Mouse (Mus musculus) embryonic facial prominence, embryonic 10.5 days (tissue): ENCODE measurements around the gene Cd7. TPM values are rescaled to one million over a fixed set of nuclear protein-coding genes. Genes with fewer than 3 reads are reported as not detected.

ENCODE experiments used
- DNase-seq: peaks from one replicate; pipeline ENCODE4 v3.0.0-alpha.2; 2017; ENCODE audit warnings: low spot score
- H3K27ac ChIP-seq: fragments of 300-500 bp; sonication (generic); replicated peaks from 2 replicates; pipeline ENCODE4 v1.5.1; 2016; ENCODE audit warnings: mild to moderate bottlenecking
- H3K27me3 ChIP-seq: fragments of 300-500 bp; sonication (generic); replicated peaks from 2 replicates; pipeline ENCODE4 v1.6.1; 2016; ENCODE audit warnings: low read depth, mild to moderate bottlenecking; ENCODE audit not compliant: poor library complexity, severe bottlenecking
- H3K36me3 ChIP-seq: fragments of 300-500 bp; sonication (generic); replicated peaks from 2 replicates; pipeline ENCODE4 v1.6.1; 2016; ENCODE audit warnings: mild to moderate bottlenecking, moderate library complexity
- H3K4me1 ChIP-seq: fragments of 300-500 bp; sonication (generic); 2 replicates; pipeline ENCODE4 v1.6.1; 2016
- H3K4me3 ChIP-seq: fragments of 300-500 bp; sonication (generic); 2 replicates; pipeline ENCODE4 v1.5.1; 2016; ENCODE audit warnings: mild to moderate bottlenecking, moderate library complexity
- H3K9me3 ChIP-seq: fragments of 300-500 bp; sonication (generic); 2 replicates; pipeline ENCODE4 v1.6.1; 2016; ENCODE audit warnings: mild to moderate bottlenecking
- WGBS: fragments of 180-500 bp; shearing (Covaris S2); methylation state at CpG from one replicate; pipeline ENCODE4 v1.1.7; 2016; 5-methylcytosine and 5-hydroxymethylcytosine counted together
- polyA plus RNA-seq: library from polyadenylated mRNA; unstranded; fragments of >200 nt; fragmentation: Nextera tagmentation; extraction: Ambion mirVana; gene quantifications from 2 replicates; pipeline ENCODE4 v1.2.1, GENCODE M21; 2016

Gene Cd7
- polyA plus RNA-seq, 1 experiment from 2014 or later: not detected

DNA sequence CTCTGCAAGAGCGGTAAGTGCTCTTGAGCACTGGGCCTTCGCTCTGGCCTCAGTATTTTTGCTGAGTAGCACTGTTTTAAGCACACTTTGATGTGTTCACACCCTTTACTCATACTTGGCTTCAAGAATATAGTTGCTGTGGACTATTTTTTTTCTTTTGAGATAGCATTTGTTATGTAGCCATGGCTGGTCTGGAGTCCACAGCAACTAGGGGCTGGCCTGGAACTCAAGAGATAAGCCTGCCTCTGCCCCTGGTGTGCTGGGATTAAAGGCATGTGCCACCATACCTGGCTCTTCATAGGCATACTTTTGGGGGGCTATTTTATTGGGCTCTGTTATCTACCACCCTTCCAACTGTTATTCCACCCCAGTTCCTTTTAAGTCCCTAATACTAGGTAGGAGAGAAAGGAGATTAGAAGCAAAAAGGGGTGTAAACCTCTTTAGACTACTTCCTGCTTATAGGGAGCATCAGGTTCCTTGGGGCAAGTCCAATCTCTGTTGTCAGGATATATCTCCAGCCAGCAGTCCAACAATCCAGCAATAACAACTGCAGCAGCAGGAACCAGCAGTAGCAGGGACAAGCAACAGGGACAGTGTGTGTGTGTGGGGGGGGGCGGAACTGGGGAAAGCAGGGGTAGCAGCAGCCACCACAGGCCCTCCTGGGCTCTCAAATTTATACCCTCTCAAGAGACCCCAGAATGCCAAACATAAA is 29.0 kb downstream of the Cd7 start:
- no peak for DNase-seq
- H3K27me3 ChIP-seq: no peaks in the 10 kb centered on the region
- H3K27ac ChIP-seq: no peak overlapping the region
- no peaks in the 10 kb centered on the region for H3K36me3 ChIP-seq
- H3K4me1 ChIP-seq: peaks cover 3% of the 10 kb centered on the region; the same call in 1 of the 2 replicates
- no peak overlapping the region for H3K4me3 ChIP-seq
- H3K9me3 ChIP-seq: no peaks in the 10 kb centered on the region
- 97% methylated on average over 3 of the region's 3 CpGs for WGBS

DNA sequence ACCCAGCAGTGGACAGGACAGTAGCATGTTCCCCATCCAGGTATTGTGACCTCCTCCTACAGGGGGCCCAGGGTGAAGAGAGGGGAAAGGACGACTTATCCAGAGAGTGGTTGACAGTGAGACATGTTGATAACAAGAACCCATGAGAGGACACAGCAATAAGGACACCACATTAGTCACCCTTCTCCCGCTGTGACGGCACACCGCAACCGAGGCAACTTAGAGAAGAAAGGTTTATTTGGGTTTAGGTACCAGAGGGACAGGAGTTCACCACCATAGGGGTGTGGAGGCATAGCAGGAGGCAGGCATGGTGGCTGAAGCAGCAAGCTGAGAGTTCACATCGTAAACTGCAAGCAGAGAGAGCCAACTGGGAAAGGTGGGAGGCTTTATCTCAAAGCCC is 33.0 kb downstream of the Cd7 start:
- DNase-seq: no peak
- H3K9me3 ChIP-seq: no peaks in the 10 kb centered on the region
- H3K27me3 ChIP-seq: no peaks in the 10 kb centered on the region
- H3K27ac ChIP-seq: no peak overlapping the region
- H3K4me1 ChIP-seq: peaks cover 5% of the 10 kb centered on the region; the same call in 1 of the 2 replicates
- no peak overlapping the region for H3K4me3 ChIP-seq
- WGBS: 82% methylated on average over 6 of the region's 6 CpGs
- no peaks in the 10 kb centered on the region for H3K36me3 ChIP-seq

DNA sequence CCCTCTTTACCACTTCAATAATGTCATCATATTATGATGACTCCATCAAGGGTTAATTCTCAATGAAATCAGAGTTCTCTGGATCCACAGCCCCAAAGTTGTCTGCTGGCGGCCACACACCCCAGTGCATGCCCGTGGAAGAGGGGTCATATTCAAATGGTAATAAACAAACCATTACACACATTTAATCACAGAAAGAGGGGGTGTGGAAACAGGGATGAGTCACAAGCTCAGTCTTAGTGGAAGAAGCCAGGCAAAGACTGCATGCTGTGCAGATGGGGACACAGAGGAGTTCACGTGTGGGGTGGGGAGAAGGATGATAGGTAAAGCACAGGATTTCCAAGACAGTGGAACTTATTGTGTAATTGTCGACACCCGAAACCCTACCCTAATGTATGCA is 34.9 kb downstream of the Cd7 start:
- WGBS: 71% methylated on average over 5 of the region's 5 CpGs
- Histone ChIP-seq H3K27me3 (no peaks in the 10 kb centered on the region), H3K36me3 (peaks cover 2% of the 10 kb centered on the region; the same call in 1 of the 2 replicates), H3K4me3 (no peak overlapping the region), H3K9me3 (no peaks in the 10 kb centered on the region), H3K27ac (no peak overlapping the region), H3K4me1 (peaks cover 5% of the 10 kb centered on the region; the same call in 1 of the 2 replicates)
- no peak for DNase-seq

DNA sequence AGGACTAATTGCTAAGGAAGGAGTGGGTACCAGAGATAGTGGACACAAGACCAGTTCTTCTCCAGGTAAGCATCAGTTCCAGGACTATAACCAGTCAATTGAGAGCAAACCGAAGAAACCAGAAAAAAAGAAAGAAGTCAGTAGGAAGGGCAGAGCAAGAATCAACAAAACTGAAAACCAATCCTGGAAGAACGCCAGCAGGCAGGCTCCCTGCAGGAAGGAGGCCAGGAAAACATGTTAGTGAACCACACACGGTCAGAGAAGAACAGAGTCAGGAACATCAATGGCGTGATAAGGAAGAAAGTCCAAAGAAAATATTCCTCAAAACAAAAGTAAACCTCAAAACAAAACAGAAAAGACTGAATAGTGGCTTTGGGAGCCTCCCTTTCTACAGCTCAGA is 37.3 kb downstream of the Cd7 start:
- H3K4me1 ChIP-seq: peaks cover 5% of the 10 kb centered on the region; the same call in 1 of the 2 replicates
- H3K9me3 ChIP-seq: no peaks in the 10 kb centered on the region
- no peak overlapping the region for H3K4me3 ChIP-seq
- 80% methylated on average over 4 of the region's 4 CpGs for WGBS
- H3K27ac ChIP-seq: no peak overlapping the region
- DNase-seq: no peak
- peaks cover 7% of the 10 kb centered on the region for H3K36me3 ChIP-seq
- H3K27me3 ChIP-seq: no peaks in the 10 kb centered on the region

DNA sequence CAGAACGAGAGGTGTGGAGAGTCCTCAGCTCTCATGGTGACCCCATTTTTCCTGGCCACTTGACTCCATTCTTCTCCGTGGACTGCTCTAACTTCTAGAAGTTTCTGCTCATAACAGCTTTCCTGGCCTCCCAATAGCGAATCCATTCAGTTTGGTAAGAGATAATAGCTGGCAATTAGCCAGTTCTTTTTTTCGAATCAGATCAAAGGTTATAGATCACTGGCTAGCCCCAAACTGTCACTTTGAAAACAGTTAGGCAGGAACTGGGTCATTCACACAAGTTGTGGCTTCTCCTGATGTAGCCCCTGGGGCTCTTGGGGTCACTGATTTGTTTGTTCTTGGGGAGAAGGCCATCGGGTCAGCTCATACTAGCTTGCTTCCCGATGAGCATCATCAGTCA is 44.5 kb downstream of the Cd7 start:
- Histone ChIP-seq H3K36me3 (peaks cover 14% of the 10 kb centered on the region), H3K9me3 (no peaks in the 10 kb centered on the region), H3K27ac (no peak overlapping the region), H3K27me3 (no peaks in the 10 kb centered on the region), H3K4me3 (no peak overlapping the region), H3K4me1 (peaks cover 22% of the 10 kb centered on the region)
- whole genome bisulfite sequencing: 80% methylated on average over 6 of the region's 6 CpGs
- DNase-seq: no peak

DNA sequence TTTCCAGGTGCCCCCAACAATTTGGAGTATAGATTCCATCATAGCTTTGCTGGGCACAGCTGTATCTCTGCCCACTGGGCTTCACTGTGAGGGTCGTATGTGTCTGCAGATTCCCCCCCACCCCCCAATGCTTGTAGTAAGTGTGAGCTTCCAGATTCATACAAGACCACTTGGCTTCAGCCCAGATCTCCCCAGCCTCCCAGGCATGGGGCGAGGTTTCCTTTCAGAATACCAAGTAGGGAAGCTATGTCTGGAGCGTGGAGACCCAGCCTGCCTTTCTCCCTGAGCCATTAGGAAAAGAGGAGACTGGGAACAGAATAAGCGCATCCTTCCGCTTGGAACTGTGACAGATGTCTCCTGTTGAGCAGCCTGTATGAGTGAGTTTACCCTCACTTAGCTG is 45.6 kb downstream of the Cd7 start:
- H3K27ac ChIP-seq: no peak overlapping the region
- no peaks in the 10 kb centered on the region for H3K9me3 ChIP-seq
- H3K36me3 ChIP-seq: peaks cover 11% of the 10 kb centered on the region
- DNase-seq: no peak
- no peak overlapping the region for H3K4me3 ChIP-seq
- H3K4me1 ChIP-seq: peaks cover 33% of the 10 kb centered on the region
- H3K27me3 ChIP-seq: no peaks in the 10 kb centered on the region
- WGBS: 93% methylated on average over 5 of the region's 5 CpGs

DNA sequence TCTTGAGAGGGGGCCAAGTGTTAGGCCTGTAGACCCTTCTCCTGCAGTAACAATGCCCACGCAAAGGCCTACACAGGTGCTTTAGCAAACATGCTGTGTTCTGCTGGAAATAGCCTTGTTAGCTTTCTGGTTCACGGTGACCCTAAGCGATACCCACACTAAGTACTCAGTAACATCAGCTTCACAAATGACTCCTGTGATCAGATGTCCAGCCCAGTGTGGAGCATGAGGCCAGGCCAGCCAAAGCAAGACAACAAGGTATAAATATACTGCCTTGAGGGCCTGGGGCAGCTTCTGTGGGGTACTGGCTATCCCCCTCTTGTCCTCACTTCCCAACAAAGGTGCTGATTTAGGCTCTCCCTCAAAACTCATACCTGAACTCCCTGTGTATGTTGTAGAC is 46.1 kb downstream of the Cd7 start:
- WGBS: 97% methylated on average over 3 of the region's 3 CpGs
- Histone ChIP-seq H3K27ac (no peak overlapping the region; the same call in 1 of the 2 replicates), H3K9me3 (no peaks in the 10 kb centered on the region), H3K4me3 (no peak overlapping the region), H3K27me3 (no peaks in the 10 kb centered on the region), H3K4me1 (peaks cover 38% of the 10 kb centered on the region), H3K36me3 (peaks cover 16% of the 10 kb centered on the region)
- DNase-seq: no peak

DNA sequence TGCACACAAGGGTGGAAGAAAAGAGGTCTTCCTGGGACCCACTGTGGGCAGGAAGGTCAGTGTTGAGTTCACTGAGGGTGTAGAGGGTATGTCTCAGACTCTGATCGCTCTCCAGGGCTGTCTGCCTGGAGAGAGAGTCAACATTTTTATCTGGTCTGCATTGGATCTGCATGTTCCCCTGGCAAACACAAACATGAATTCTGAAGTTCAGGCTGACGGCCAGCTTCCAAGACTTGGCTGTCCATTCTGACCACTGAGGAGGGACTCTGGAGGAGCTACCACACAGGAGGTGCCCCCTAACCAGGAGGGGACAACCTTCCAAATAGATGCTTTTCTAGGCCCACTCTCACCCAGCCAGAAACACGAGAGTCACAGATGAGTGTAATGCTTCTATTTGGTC is 47.4 kb downstream of the Cd7 start:
- H3K36me3 ChIP-seq: peaks cover 26% of the 10 kb centered on the region
- H3K27me3 ChIP-seq: no peaks in the 10 kb centered on the region
- peak overlapping the region; percentile 99 for H3K4me3 ChIP-seq
- no peaks in the 10 kb centered on the region for H3K9me3 ChIP-seq
- H3K27ac ChIP-seq: peak overlapping the region; percentile 100
- WGBS: 77% methylated on average over 3 of the region's 3 CpGs
- no peak for DNase-seq
- H3K4me1 ChIP-seq: peaks cover 40% of the 10 kb centered on the region

DNA sequence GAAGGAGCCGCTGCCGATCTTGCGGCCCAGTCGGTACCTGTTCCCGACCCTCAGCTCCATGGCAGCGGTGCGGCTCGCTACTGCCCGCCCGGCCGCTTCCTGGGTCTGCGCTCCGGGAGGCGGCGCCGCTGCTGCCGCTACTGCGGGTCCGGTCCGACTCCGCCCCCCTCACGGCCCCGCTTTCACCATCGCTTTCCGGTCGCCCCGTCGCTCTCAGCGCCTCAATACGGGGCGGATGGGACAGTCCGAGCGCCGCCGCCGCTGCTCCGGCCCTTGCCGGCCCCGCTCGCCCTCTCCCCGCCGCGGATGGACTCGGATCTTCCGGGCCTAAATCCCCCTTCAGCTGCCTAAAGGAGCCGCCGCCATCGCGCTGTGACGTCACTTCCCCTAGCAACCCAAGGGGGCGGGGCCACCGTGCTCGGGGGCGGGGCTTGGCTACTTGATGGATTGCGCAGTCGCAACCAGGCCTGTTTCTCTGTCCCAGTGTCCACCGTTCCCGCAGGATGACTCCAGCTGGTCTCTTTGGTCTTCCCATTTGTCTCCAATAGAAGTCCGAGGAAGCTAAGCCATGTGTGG is 48.2 kb downstream of the Cd7 start, which contains the start of gene Csnk1d:
Csnk1d (minus strand) TSS at position 380 of the 576 bp plus-strand sequence.
- Histone ChIP-seq H3K27ac (peak within 1 kb of the TSS; percentile 100), H3K9me3 (no peaks in the 10 kb centered on the region), H3K27me3 (no peaks in the 10 kb centered on the region), H3K4me3 (peak within 1 kb of the TSS; percentile 99), H3K36me3 (peaks cover 29% of the 10 kb centered on the region), H3K4me1 (peaks cover 40% of the 10 kb centered on the region)
- DNase-seq: peak; percentile 98
- under 1% methylated on average over 59 of the region's 59 CpGs for WGBS

DNA sequence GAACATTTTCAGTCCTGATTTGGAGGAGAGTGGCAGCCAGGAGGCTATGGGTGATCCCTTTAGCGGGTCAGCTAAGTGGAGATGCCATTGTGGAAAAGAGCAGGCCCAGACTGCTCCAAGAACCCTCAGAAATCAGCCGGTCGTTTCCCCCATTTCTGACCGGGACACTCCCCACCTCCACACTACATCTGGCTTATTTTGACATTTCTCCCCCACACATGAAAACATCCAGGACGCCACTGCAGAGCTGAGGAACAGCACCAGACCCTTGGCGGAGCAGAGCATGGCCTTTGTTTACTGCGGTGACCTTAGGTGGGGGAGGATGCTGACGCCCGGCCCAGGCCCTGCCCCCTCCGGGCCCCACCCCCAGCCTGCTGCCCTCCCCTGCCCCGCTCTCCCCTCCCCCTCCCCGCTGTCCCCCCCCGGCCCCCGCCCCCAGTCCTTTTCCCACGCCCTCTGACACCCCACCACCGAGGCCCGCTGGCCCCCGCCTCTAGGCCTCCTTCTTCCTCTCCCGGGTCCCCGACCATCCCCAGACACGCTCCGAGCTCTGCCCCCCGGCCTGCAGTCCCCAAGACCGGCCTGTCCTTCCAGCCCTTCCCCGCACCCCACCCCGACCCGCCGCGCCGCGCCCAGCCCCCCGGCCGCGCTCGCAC is 49.0 kb downstream of the Cd7 start:
- peak; percentile 74 for DNase-seq
- 3% methylated on average over 35 of the region's 35 CpGs for WGBS

DNA sequence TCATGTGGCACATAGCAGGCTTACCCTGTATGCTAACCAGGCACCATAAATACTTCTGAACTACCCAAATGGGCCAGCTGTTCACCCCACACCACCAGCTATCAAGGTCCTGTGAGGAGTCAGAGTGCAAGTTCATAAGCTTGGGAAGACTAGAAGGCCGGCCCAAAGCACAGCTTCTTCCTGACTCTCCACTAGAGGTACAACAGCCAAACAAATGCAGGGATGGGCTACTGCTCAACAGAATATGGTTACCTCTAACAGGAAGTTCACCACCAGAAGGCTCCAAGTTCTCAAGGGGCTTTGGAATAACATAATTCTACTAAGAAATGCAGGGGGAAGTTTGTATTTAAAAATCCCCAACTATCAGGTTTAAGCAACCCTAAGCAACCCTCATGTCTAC is 49.7 kb downstream of the Cd7 start:
- DNase-seq: no peak

More for the DNA sequence above, 49.0 kb downstream of the Cd7 start:
- Histone ChIP-seq H3K4me1 (peaks cover 40% of the 10 kb centered on the region), H3K9me3 (no peaks in the 10 kb centered on the region), H3K27me3 (no peaks in the 10 kb centered on the region), H3K36me3 (peaks cover 36% of the 10 kb centered on the region), H3K27ac (peak overlapping the region; percentile 100), H3K4me3 (peak overlapping the region; percentile 99)

DNA sequence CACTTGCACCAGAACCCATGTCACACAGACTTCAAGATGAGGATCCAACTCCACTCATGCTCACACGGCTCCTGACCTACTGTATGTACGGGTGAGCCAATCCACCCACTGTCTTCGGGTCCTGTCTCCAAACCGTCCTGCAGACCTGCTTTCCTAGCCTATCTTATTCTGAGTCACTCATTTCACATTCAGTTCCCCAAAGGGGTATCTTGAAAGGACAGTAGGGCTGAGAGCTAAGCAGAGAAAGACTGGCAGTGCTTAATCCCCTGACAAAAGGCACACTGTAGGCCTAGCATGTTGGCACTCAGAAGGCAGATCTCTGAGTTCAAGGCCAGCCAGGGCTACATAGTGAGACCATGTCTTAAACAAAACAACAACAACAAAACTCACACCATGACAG is 50.8 kb downstream of the Cd7 start:
- WGBS: 88% methylated on average over 4 of the region's 4 CpGs
- H3K4me1 ChIP-seq: peaks cover 40% of the 10 kb centered on the region
- H3K27me3 ChIP-seq: no peaks in the 10 kb centered on the region
- peaks cover 55% of the 10 kb centered on the region for H3K36me3 ChIP-seq
- DNase-seq: no peak
- H3K27ac ChIP-seq: no peak overlapping the region
- peak overlapping the region; percentile 99 for H3K4me3 ChIP-seq
- no peaks in the 10 kb centered on the region for H3K9me3 ChIP-seq

More for the DNA sequence above, 49.7 kb downstream of the Cd7 start:
- Histone ChIP-seq H3K9me3 (no peaks in the 10 kb centered on the region), H3K27me3 (no peaks in the 10 kb centered on the region), H3K36me3 (peaks cover 44% of the 10 kb centered on the region), H3K4me1 (peaks cover 40% of the 10 kb centered on the region), H3K4me3 (peak overlapping the region; percentile 99), H3K27ac (peak overlapping the region; percentile 100)
- 51% methylated on average over 1 of the region's 1 CpGs for WGBS
